Mouse (Mus musculus) testis, adult 2 months (tissue): Measurements from ENCODE around the gene Atxn7.

Experiments
- CTCF ChIP-seq: fragments of 200-500 bp; IDR thresholded peaks from 2 replicates; pipeline ENCODE4 v1.5.1; 2012; ENCODE audit warnings: low read depth, mild to moderate bottlenecking, inconsistent platforms, low read length, moderate library complexity; ENCODE audit not compliant: control insufficient read depth, insufficient read depth, insufficient replicate concordance
- POLR2A ChIP-seq: fragments of 200-500 bp; IDR thresholded peaks from 2 replicates; pipeline ENCODE4 v1.6.1; 2012; ENCODE audit warnings: low read depth, mild to moderate bottlenecking, inconsistent platforms, low read length, moderate library complexity; ENCODE audit not compliant: control insufficient read depth

GRCm38 (mm10) chr14:13917630-13918029 is 43.6 kb upstream of the Atxn7 start:
- TF ChIP-seq POLR2A, result no peak
- TF ChIP-seq CTCF, result no peak; the same call in 1 of the 2 replicates
